Mouse (Mus musculus) midbrain, embryonic 16.5 days (tissue): Measurements from ENCODE around the gene Becn1. TPM values are rescaled to one million over a fixed set of nuclear protein-coding genes. Genes with fewer than 3 reads are reported as not detected.

Experiments
- ATAC-seq: fragments of 200-750 bp; cut with Nextera tagmentation; 2 replicates; pipeline ENCODE4 v1.8.0; 2017; ENCODE audit warnings: moderate TSS enrichment
- H3K27ac ChIP-seq: fragments of 300-500 bp; sonication (generic); 2 replicates; pipeline ENCODE4 v1.5.1; 2014; ENCODE audit warnings: mild to moderate bottlenecking, low read length, mixed read lengths
- H3K27me3 ChIP-seq: fragments of 300-500 bp; sonication (generic); 2 replicates; pipeline ENCODE4 v1.6.1; 2014; ENCODE audit warnings: low read depth, low read length, mixed read lengths; ENCODE audit not compliant: control insufficient read depth, insufficient read depth
- H3K36me3 ChIP-seq: fragments of 300-500 bp; sonication (generic); 2 replicates; pipeline ENCODE4 v1.6.1; 2014; ENCODE audit warnings: mild to moderate bottlenecking, low read length, moderate library complexity, mixed read lengths; ENCODE audit not compliant: control insufficient read depth, insufficient read depth
- H3K4me1 ChIP-seq: fragments of 300-500 bp; sonication (generic); 2 replicates; pipeline ENCODE4 v1.6.1; 2014; ENCODE audit warnings: mild to moderate bottlenecking, low read length, mixed read lengths; ENCODE audit not compliant: control insufficient read depth, insufficient read depth
- H3K4me2 ChIP-seq: fragments of 300-500 bp; sonication (generic); 2 replicates; pipeline ENCODE4 v1.6.1; 2014; ENCODE audit warnings: mild to moderate bottlenecking, low read length, mixed read lengths
- H3K4me3 ChIP-seq: fragments of 300-500 bp; sonication (generic); 2 replicates; pipeline ENCODE4 v1.5.1; 2014; ENCODE audit warnings: low read depth, mild to moderate bottlenecking, low read length, moderate library complexity, mixed read lengths
- H3K9ac ChIP-seq: fragments of 300-500 bp; sonication (generic); 2 replicates; pipeline ENCODE4 v1.6.1; 2014; ENCODE audit warnings: low read depth, low read length, mixed read lengths
- H3K9me3 ChIP-seq: fragments of 300-500 bp; sonication (generic); replicated peaks from 2 replicates; pipeline ENCODE4 v1.6.1; 2014; ENCODE audit warnings: mild to moderate bottlenecking, low read length, mixed read lengths; ENCODE audit not compliant: control insufficient read depth, poor library complexity, severe bottlenecking
- WGBS: fragments of 180-500 bp; shearing (Covaris S2); extraction: QIAGEN DNeasy Blood & Tissue Kit; methylation state at CpG from one replicate; pipeline ENCODE4 v1.1.7; 2014; 5-methylcytosine and 5-hydroxymethylcytosine counted together
- polyA plus RNA-seq: library from polyadenylated mRNA; unstranded; fragments of >200 nt; fragmentation: Nextera tagmentation; extraction: Ambion mirVana; gene quantifications from 2 replicates; pipeline ENCODE4 v1.2.1, GENCODE M21; 2015

The Becn1 gene
- polyA plus RNA-seq, 1 experiment from 2014 or later: 159 TPM

- peak overlapping the region; percentile 81 for H3K9ac ChIP-seq
- H3K27me3 ChIP-seq: no peaks in the 10 kb centered on the region
- peak overlapping the region; percentile 66 for H3K4me3 ChIP-seq
- H3K4me2 ChIP-seq: peak overlapping the region; percentile 78
- H3K4me1 ChIP-seq: peaks cover 14% of the 10 kb centered on the region
- H3K36me3 ChIP-seq: 0 out of 2 replicates have a peak, but pooled peaks cover 4% of the 10 kb centered on the region
- H3K9me3 ChIP-seq: no peaks in the 10 kb centered on the region
- ATAC-seq: peak; percentile 54; the same call in 1 of the 2 replicates
- 15% methylated on average over 26 of the region's 26 CpGs for WGBS
- H3K27ac ChIP-seq: peak overlapping the region; percentile 36
These were observed 635 bp downstream of the Becn1 start for GRCm38 (mm10) chr11:101301299-101302003.

GRCm38 (mm10) chr11:101300881-101301280, 1.2 kb downstream of the Becn1 start:
- Histone ChIP-seq H3K4me3 (peak overlapping the region; percentile 66), H3K9ac (peak overlapping the region; percentile 81; the same call in 1 of the 2 replicates), H3K27me3 (no peaks in the 10 kb centered on the region), H3K4me1 (peaks cover 14% of the 10 kb centered on the region), H3K36me3 (0 out of 2 replicates have a peak, but pooled peaks cover 4% of the 10 kb centered on the region), H3K27ac (no peak overlapping the region), H3K9me3 (no peaks in the 10 kb centered on the region), H3K4me2 (peak overlapping the region; percentile 78)
- ATAC-seq: no peak
- WGBS: 68% methylated on average over 7 of the region's 7 CpGs

GRCm38 (mm10) chr11:101295191-101295590, 6.9 kb downstream of the Becn1 start:
- Histone ChIP-seq H3K36me3 (peaks cover 24% of the 10 kb centered on the region), H3K4me2 (no peak overlapping the region), H3K4me3 (no peak overlapping the region), H3K27me3 (no peaks in the 10 kb centered on the region), H3K9me3 (no peaks in the 10 kb centered on the region), H3K9ac (no peak overlapping the region), H3K27ac (no peak overlapping the region), H3K4me1 (peaks cover under 1% of the 10 kb centered on the region)
- ATAC-seq: no peak
- WGBS: 95% methylated on average over 8 of the region's 8 CpGs

GRCm38 (mm10) chr11:101291231-101291630, 10.9 kb downstream of the Becn1 start:
- Histone ChIP-seq H3K36me3 (peaks cover 20% of the 10 kb centered on the region), H3K27ac (no peak overlapping the region), H3K9me3 (no peaks in the 10 kb centered on the region), H3K9ac (no peak overlapping the region), H3K27me3 (no peaks in the 10 kb centered on the region), H3K4me1 (no peaks in the 10 kb centered on the region), H3K4me3 (no peak overlapping the region), H3K4me2 (no peak overlapping the region)
- WGBS: 96% methylated on average over 8 of the region's 8 CpGs
- no peak for ATAC-seq

- H3K36me3 ChIP-seq: peaks cover 8% of the 10 kb centered on the region
These were observed 14.8 kb downstream of the Becn1 start for GRCm38 (mm10) chr11:101287306-101287705.

GRCm38 (mm10) chr11:101283805-101284204, 18.3 kb downstream of the Becn1 start:
- H3K36me3 ChIP-seq: no peaks in the 10 kb centered on the region
- no peaks in the 10 kb centered on the region for H3K27me3 ChIP-seq
- no peak overlapping the region for H3K27ac ChIP-seq
- no peak overlapping the region for H3K9ac ChIP-seq
- no peak overlapping the region for H3K4me2 ChIP-seq
- no peak overlapping the region for H3K4me3 ChIP-seq
- H3K9me3 ChIP-seq: no peaks in the 10 kb centered on the region
- H3K4me1 ChIP-seq: peaks cover 3% of the 10 kb centered on the region; the same call in 1 of the 2 replicates
- 73% methylated on average over 4 of the region's 4 CpGs for WGBS
- no peak for ATAC-seq

More at GRCm38 (mm10) chr11:101287306-101287705, 14.8 kb downstream of the Becn1 start:
- WGBS: 88% methylated on average over 9 of the region's 9 CpGs
- no peaks in the 10 kb centered on the region for H3K9me3 ChIP-seq
- H3K4me2 ChIP-seq: no peak overlapping the region
- no peak overlapping the region for H3K4me3 ChIP-seq
- no peaks in the 10 kb centered on the region for H3K4me1 ChIP-seq
- ATAC-seq: no peak
- H3K27ac ChIP-seq: no peak overlapping the region
- no peaks in the 10 kb centered on the region for H3K27me3 ChIP-seq
- H3K9ac ChIP-seq: no peak overlapping the region

- ATAC-seq: no peak
- H3K4me3 ChIP-seq: no peak overlapping the region
- H3K36me3 ChIP-seq: no peaks in the 10 kb centered on the region
- H3K4me2 ChIP-seq: no peak overlapping the region
- H3K27ac ChIP-seq: no peak overlapping the region
- peaks cover 7% of the 10 kb centered on the region for H3K4me1 ChIP-seq
- no peaks in the 10 kb centered on the region for H3K27me3 ChIP-seq
- 28% methylated on average over 5 of the region's 5 CpGs for WGBS
- no peak overlapping the region for H3K9ac ChIP-seq
- H3K9me3 ChIP-seq: no peaks in the 10 kb centered on the region
These were observed 19.2 kb downstream of the Becn1 start for GRCm38 (mm10) chr11:101282896-101283295.

- Histone ChIP-seq H3K4me3 (no peak overlapping the region), H3K4me1 (peaks cover 20% of the 10 kb centered on the region), H3K27ac (no peak overlapping the region), H3K27me3 (no peaks in the 10 kb centered on the region), H3K9me3 (no peaks in the 10 kb centered on the region), H3K36me3 (no peaks in the 10 kb centered on the region), H3K4me2 (no peak overlapping the region), H3K9ac (no peak overlapping the region)
- 42% methylated on average over 7 of the region's 7 CpGs for WGBS
- no peak for ATAC-seq
These were observed 21.2 kb downstream of the Becn1 start for GRCm38 (mm10) chr11:101280837-101281236.

GRCm38 (mm10) chr11:101279193-101279569, 22.9 kb downstream of the Becn1 start:
- Histone ChIP-seq H3K4me3 (peak overlapping the region; percentile 74), H3K9me3 (no peaks in the 10 kb centered on the region), H3K4me2 (peak overlapping the region; percentile 72), H3K4me1 (peaks cover 20% of the 10 kb centered on the region), H3K27me3 (no peaks in the 10 kb centered on the region), H3K27ac (no peak overlapping the region), H3K9ac (no peak overlapping the region), H3K36me3 (no peaks in the 10 kb centered on the region)
- WGBS: 55% methylated on average over 14 of the region's 14 CpGs
- ATAC-seq: peak; percentile 27
